Mouse (Mus musculus) adrenal gland, postnatal 14 days (tissue): ENCODE data around the gene Gm21921. TPM values are rescaled to one million over a fixed set of nuclear protein-coding genes. Genes with fewer than 3 reads are reported as not detected.
"Not testable (repeated sequence)": the region's sequence is repeated elsewhere in the genome, so short reads cannot be mapped to it uniquely, and the experiment has no call there.

ENCODE experiments used
- DNase-seq: peaks from one replicate; pipeline ENCODE4 v3.0.0; 2021; ENCODE audit warnings: mixed read lengths
- long read RNA-seq, 2 experiments: library from polyadenylated mRNA; stranded (forward); transcript quantifications; one replicate each; pipeline ENCODE4 v2.0.0; 2021
- total RNA-seq: library from RNA; stranded (reverse); gene quantifications from 2 replicates; pipeline ENCODE4 v1.2.3, GENCODE M21; 2021

Gene Gm21921
- not detected in 2 replicates for total RNA-seq
- long read RNA-seq, experiment 1, result 0 reads
- long read RNA-seq, experiment 2, result 0 reads

DNA sequence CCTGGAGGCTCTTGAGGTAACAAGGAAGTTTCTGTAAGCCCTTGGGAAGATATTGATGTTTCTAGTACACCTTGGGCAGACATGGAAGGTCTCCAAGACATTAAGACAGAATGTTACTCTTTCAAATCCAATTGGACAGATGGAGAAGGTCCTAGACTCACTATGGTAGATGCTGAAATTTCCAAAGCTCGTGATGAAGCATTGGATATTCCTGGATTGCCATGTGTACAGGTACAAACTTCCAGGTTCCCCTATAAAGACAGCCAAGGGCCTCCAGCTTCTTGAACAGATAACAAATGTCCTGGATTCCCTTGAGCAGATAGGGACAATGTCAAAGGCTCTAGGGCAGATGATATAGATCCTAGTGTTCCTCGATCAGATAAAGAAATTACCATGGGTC is at the start of gene Gm21921:
Gene Gm21921, minus strand, starts transcription at position 101 of the 400 bp plus-strand sequence.
- not testable (repeated sequence) for DNase-seq
